Comparison of ENCODE assay signal across 9 mouse cellular contexts in genomic region chr11:22008129-22008596, GRCm38 (mm10). TPM values are rescaled to one million over a fixed set of nuclear protein-coding genes. Genes with fewer than 3 reads are reported as not detected.
DNase-seq lines count a peak whose midpoint lies in the region; ATAC-seq and TF ChIP-seq lines count a peak whose summit lies in the region.
"Had no signal": no experiment of that assay in that cellular context is flagged by ENCODE, and none has a peak within 500 bp of the region (broad histone marks: within the 10 kb centered on the region; RNA-seq: fewer than 3 reads in every experiment).

No protein-coding gene starts in this region.

- ATAC-seq in embryonic facial prominence, embryonic 12.5 days (ENCODE audit: insufficient number of reproducible peaks, insufficient read depth, low FRiP score, low TSS enrichment) = peak; percentile 6; the same call in 1 of the 2 replicates
- ATAC-seq in limb, embryonic 11.5 days (ENCODE audit: insufficient number of reproducible peaks, low FRiP score, low TSS enrichment, low read depth) = no peak

- peak overlapping the region; percentile 32 for H3K4me2 ChIP-seq in embryonic facial prominence, embryonic 12.5 days (replicated peaks)
- no peak overlapping the region for H3K4me2 ChIP-seq in limb, embryonic 11.5 days (ENCODE audit: low read depth, severe bottlenecking)

- peaks cover 13% of the 10 kb centered on the region for H3K4me1 ChIP-seq in embryonic facial prominence, embryonic 12.5 days
- peaks cover 3% of the 10 kb centered on the region for H3K4me1 ChIP-seq in limb, embryonic 11.5 days (ENCODE audit: control insufficient read depth, insufficient read depth, low read length)
- H3K4me1 ChIP-seq in thymus, adult 2 months (replicated peaks; ENCODE audit: control insufficient read depth, insufficient read depth, low read length) = no peaks in the 10 kb centered on the region

- peak; percentile 13 for DNase-seq in right cerebral cortex, postnatal 4 days
- no peak for DNase-seq in right cerebral cortex, adult 18-20 months
- DNase-seq in limb, embryonic 11.5 days (ENCODE audit: low spot score) = peak; percentile 33
- DNase-seq in yolk sac, embryonic 10.5 days (ENCODE audit: low spot score) = peak; percentile 44
- no peak for DNase-seq in thymus, adult 2 months
- no peak for DNase-seq in right cerebral cortex, postnatal 36 days (ENCODE audit: low spot score in 2 of 2)
- DNase-seq in left cerebral cortex, postnatal 10 days (ENCODE audit: extremely low spot score in 1 of 2, low spot score in 2 of 2) = no peak
- DNase-seq: thymus, postnatal 4 days had no signal

- H3K27ac ChIP-seq in embryonic facial prominence, embryonic 12.5 days = no peak overlapping the region
- no peak overlapping the region for H3K27ac ChIP-seq in limb, embryonic 11.5 days (replicated peaks; ENCODE audit: low read depth, low read length)
- no peak overlapping the region for H3K27ac ChIP-seq in thymus, adult 2 months (ENCODE audit: control insufficient read depth, insufficient read depth, low read length)

- under 1% methylated on average over 10 of the region's 10 CpGs for WGBS in embryonic facial prominence, embryonic 12.5 days
- under 1% methylated on average over 10 of the region's 10 CpGs for WGBS in limb, embryonic 11.5 days
- WGBS in thymus, adult 2 months = 5% methylated on average over 10 of the region's 10 CpGs

- peaks cover 52% of the 10 kb centered on the region for H3K27me3 ChIP-seq in embryonic facial prominence, embryonic 12.5 days
- H3K27me3 ChIP-seq in limb, embryonic 11.5 days (ENCODE audit: control insufficient read depth, insufficient read depth, low read length) = peaks cover 50% of the 10 kb centered on the region
- H3K27me3 ChIP-seq in thymus, adult 2 months (ENCODE audit: control insufficient read depth, insufficient read depth, low read length) = peaks cover 34% of the 10 kb centered on the region

- no peak for TF ChIP-seq CTCF in thymus, adult 2 months (IDR thresholded peaks at IDR 0.05; ENCODE audit: borderline replicate concordance, control insufficient read depth, extremely low read depth, insufficient read depth, low read length, poor library complexity)

- H3K4me3 ChIP-seq in embryonic facial prominence, embryonic 12.5 days = 0 out of 2 replicates have a peak overlapping the region, but pooled peaks have one; percentile 4
- no peak overlapping the region for H3K4me3 ChIP-seq in limb, embryonic 11.5 days (ENCODE audit: low read depth, low read length)
- no peak overlapping the region for H3K4me3 ChIP-seq in thymus, adult 2 months (ENCODE audit: control insufficient read depth, insufficient read depth, low read length)

- H3K9me3 ChIP-seq in embryonic facial prominence, embryonic 12.5 days = no peaks in the 10 kb centered on the region
- H3K9me3 ChIP-seq in limb, embryonic 11.5 days (ENCODE audit: control insufficient read depth, low read length) = no peaks in the 10 kb centered on the region

- no peak for TF ChIP-seq POLR2A in thymus, adult 2 months (IDR thresholded peaks at IDR 0.05; ENCODE audit: control insufficient read depth, extremely low read depth, insufficient read depth, low read length, poor library complexity)

- no peak overlapping the region for H3K9ac ChIP-seq in embryonic facial prominence, embryonic 12.5 days
- H3K9ac ChIP-seq in limb, embryonic 11.5 days (ENCODE audit: low read length) = no peak overlapping the region

- no peaks in the 10 kb centered on the region for H3K36me3 ChIP-seq in embryonic facial prominence, embryonic 12.5 days
- H3K36me3 ChIP-seq in limb, embryonic 11.5 days (ENCODE audit: control insufficient read depth, insufficient read depth, low read length) = no peaks in the 10 kb centered on the region
- H3K36me3 ChIP-seq in thymus, adult 2 months (ENCODE audit: control insufficient read depth, insufficient read depth, low read length) = no peaks in the 10 kb centered on the region

- intact Hi-C loops in left cerebral cortex, postnatal 10 days (cut with DNase I) = no loop called here

RNA-seq across cellular contexts. Expression of gene Otx1, which starts 5.5 kb away (rescaled TPM):
- polyA plus RNA-seq in embryonic facial prominence, embryonic 12.5 days (2016; fragmentation: Nextera tagmentation; extraction: Ambion mirVana) = 4.5 and 6.3 TPM in 2 replicates
- polyA plus RNA-seq in limb, embryonic 11.5 days (2014; fragmentation: Nextera tagmentation; extraction: Ambion mirVana) = 0.24 and 0.39 TPM in 2 replicates
- polyA plus RNA-seq in thymus, adult 2 months (2012; rRNA removed) = 0.03 and 0.09 TPM in 2 replicates
- 1 to 10 TPM; 6.4 to 6.6 TPM for total RNA-seq in left cerebral cortex, postnatal 10 days (2021)

Comparison
In these comparisons a context has a peak if more than half of its experiments do, and no peak if none do; other contexts are left out.
1. DNase-seq: peak in right cerebral cortex, postnatal 4 days (single experiment), limb, embryonic 11.5 days (single experiment) and yolk sac, embryonic 10.5 days (single experiment); none in right cerebral cortex, adult 18-20 months (single experiment), thymus, adult 2 months (single experiment), right cerebral cortex, postnatal 36 days (0 of 2) and left cerebral cortex, postnatal 10 days (0 of 2).